Mouse (Mus musculus): ENCODE results near the gene Cmtr2. TPM values are rescaled to one million over a fixed set of nuclear protein-coding genes. Genes with fewer than 3 reads are reported as not detected.

Gene Cmtr2
- polyA plus RNA-seq, 1 experiment from 2014 or later: 10.9 TPM

GRCm38 (mm10) chr8:110266741-110267140 lies 51.3 kb downstream of the Cmtr2 start, which contains the start of gene Hydin:
Hydin (plus strand) TSS chr8:110266977.
- peak; percentile 91 for ATAC-seq (ENCODE audit: low FRiP score)
- Histone ChIP-seq H3K4me3 (peak within 1 kb of the TSS; percentile 30), H3K4me1 (replicated peaks) (peaks cover 9% of the 10 kb centered on the region), H3K27ac (no peak within 1 kb of the TSS), H3K9me3 (no peaks in the 10 kb centered on the region), H3K36me3 (no peaks in the 10 kb centered on the region), H3K9ac (no peak within 1 kb of the TSS), H3K27me3 (no peaks in the 10 kb centered on the region), H3K4me2 (peak within 1 kb of the TSS; percentile 48)
- under 1% methylated on average over 15 of the region's 15 CpGs for WGBS

- Histone ChIP-seq H3K27ac (no peak overlapping the region), H3K27me3 (no peaks in the 10 kb centered on the region), H3K9me3 (no peaks in the 10 kb centered on the region), H3K4me2 (peak overlapping the region; percentile 48), H3K4me1 (replicated peaks) (peaks cover 9% of the 10 kb centered on the region), H3K9ac (no peak overlapping the region), H3K36me3 (no peaks in the 10 kb centered on the region), H3K4me3 (peak overlapping the region; percentile 30)
- WGBS: 15% methylated on average over 12 of the region's 12 CpGs
- no peak for ATAC-seq (ENCODE audit: low FRiP score)
Observed at GRCm38 (mm10) chr8:110267268-110267667, 51.8 kb downstream of the Cmtr2 start.

GRCm38 (mm10) chr8:110270659-110271058 lies 55.2 kb downstream of the Cmtr2 start:
- Histone ChIP-seq H3K9me3 (no peaks in the 10 kb centered on the region), H3K4me3 (no peak overlapping the region), H3K4me2 (no peak overlapping the region), H3K27me3 (no peaks in the 10 kb centered on the region), H3K9ac (no peak overlapping the region), H3K4me1 (replicated peaks) (peaks cover 9% of the 10 kb centered on the region), H3K27ac (no peak overlapping the region), H3K36me3 (no peaks in the 10 kb centered on the region)
- no peak for ATAC-seq (ENCODE audit: low FRiP score)
- 90% methylated on average over 4 of the region's 4 CpGs for WGBS

GRCm38 (mm10) chr8:110273394-110273793 lies 57.9 kb downstream of the Cmtr2 start:
- Histone ChIP-seq H3K4me2 (no peak overlapping the region), H3K27ac (no peak overlapping the region), H3K27me3 (no peaks in the 10 kb centered on the region), H3K36me3 (no peaks in the 10 kb centered on the region), H3K4me1 (replicated peaks) (0 out of 2 replicates have a peak, but pooled peaks cover 5% of the 10 kb centered on the region), H3K4me3 (no peak overlapping the region), H3K9ac (no peak overlapping the region), H3K9me3 (no peaks in the 10 kb centered on the region)
- WGBS: 76% methylated on average over 2 of the region's 2 CpGs
- no peak for ATAC-seq (ENCODE audit: low FRiP score)

Other genes starting within 250 kb of the Cmtr2 start
- not detected in 2 replicates for gene Tat, start 225.2 kb upstream of the Cmtr2 start, polyA plus RNA-seq (2015; fragmentation: Nextera tagmentation; extraction: Ambion mirVana)
- not detected in 2 replicates for gene Chst4, start 175.9 kb upstream of the Cmtr2 start, polyA plus RNA-seq (2015; fragmentation: Nextera tagmentation; extraction: Ambion mirVana)
- gene Zfp612, start 135.9 kb upstream of the Cmtr2 start, polyA plus RNA-seq (2015; fragmentation: Nextera tagmentation; extraction: Ambion mirVana): 18.3 TPM in 2 replicates
- gene Gm21964, start 114.5 kb upstream of the Cmtr2 start, polyA plus RNA-seq (2015; fragmentation: Nextera tagmentation; extraction: Ambion mirVana): not detected in 2 replicates
- not detected in 2 replicates for gene Gm17720, start 112.9 kb upstream of the Cmtr2 start, polyA plus RNA-seq (2015; fragmentation: Nextera tagmentation; extraction: Ambion mirVana)
- 53.3 and 69.2 TPM in 2 replicates for gene Calb2, start 47.5 kb upstream of the Cmtr2 start, polyA plus RNA-seq (2015; fragmentation: Nextera tagmentation; extraction: Ambion mirVana)
- gene Hydin, start 51.3 kb downstream of the Cmtr2 start, polyA plus RNA-seq (2015; fragmentation: Nextera tagmentation; extraction: Ambion mirVana): 0.18 and 0.71 TPM in 2 replicates